Mouse (Mus musculus): ENCODE measurements around the gene Jak2. TPM values are rescaled to one million over a fixed set of nuclear protein-coding genes. Genes with fewer than 3 reads are reported as not detected.

Jak2 gene
- polyA plus RNA-seq, 1 experiment: 14.5 TPM

DNA sequence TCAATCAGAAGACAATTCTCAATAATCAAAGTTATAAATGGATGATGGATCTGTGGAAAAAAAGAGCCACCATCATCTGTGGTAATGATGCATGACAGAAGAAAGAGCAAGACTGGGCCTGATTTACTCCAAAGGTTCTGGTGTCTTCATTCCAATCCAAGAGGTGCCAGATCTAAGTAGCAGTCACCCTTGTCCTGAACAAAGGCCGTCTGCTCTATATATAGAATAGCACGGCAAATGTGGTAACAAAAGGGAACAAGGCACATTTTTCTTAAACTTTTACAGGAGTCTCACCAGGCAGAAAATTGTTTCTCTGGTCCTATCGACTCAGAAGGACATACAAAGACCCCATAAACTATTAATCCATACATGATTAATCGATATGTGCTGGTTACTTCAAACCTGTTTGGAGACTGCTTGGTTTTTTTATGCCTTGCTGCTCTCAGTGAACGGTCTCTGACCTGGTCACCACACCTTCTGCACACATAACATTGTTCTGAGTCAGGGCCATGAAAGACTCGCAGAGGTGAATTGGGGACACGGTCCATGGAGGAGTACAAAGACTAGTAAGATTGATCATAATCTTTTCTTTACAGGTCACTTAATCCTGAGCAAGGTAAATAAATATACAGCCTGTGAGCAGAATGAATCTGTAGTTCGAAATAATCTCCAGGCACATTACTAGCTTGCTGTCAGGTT, 35.7 kb upstream of the Jak2 start:
- Histone ChIP-seq H3K27ac (ENCODE audit: insufficient read depth, low read depth, low read length) (peak overlapping the region; percentile 84), H3K4me3 (ENCODE audit: low read depth, low read length) (no peak overlapping the region), H3K36me3 (ENCODE audit: control insufficient read depth, insufficient read depth, low read length) (no peaks in the 10 kb centered on the region), H3K27me3 (ENCODE audit: control insufficient read depth, insufficient read depth, low read length) (no peaks in the 10 kb centered on the region), H3K4me1 (ENCODE audit: control insufficient read depth, insufficient read depth, insufficient read length, low read length) (peaks cover 7% of the 10 kb centered on the region; the same call in 1 of the 2 replicates)
- TF ChIP-seq CTCF (IDR thresholded peaks at IDR 0.05; ENCODE audit: extremely low read depth, insufficient read length, insufficient replicate concordance, low read depth, low read length) (no peak), POLR2A (IDR thresholded peaks at IDR 0.05; ENCODE audit: low read depth, low read length) (no peak)
- WGBS: 29% methylated on average over 8 of the region's 8 CpGs

DNA sequence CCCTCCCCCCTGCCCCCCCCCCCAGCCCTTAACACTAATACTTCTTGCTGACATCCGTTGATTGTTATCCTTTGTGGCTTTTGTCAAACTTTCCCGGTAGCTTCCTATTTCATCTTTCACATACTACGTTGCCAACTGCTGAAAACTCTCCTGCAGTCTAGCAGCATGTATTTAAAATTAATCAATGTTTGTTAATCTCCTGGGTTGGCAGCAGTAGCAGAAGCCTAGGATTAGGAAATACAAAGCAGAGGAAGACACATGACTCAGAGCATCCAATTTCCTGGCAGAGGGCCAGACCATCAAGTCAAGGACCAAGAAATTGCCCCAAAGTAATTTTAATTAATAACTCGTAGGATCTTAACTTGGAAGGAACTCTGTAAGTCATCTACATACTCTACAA, 29.8 kb upstream of the Jak2 start:
- TF ChIP-seq POLR2A (IDR thresholded peaks at IDR 0.05; ENCODE audit: low read depth, low read length) (no peak), CTCF (IDR thresholded peaks at IDR 0.05; ENCODE audit: extremely low read depth, insufficient read length, insufficient replicate concordance, low read depth, low read length) (no peak)
- H3K36me3 ChIP-seq (ENCODE audit: control insufficient read depth, insufficient read depth, low read length): no peaks in the 10 kb centered on the region
- WGBS: 60% methylated on average over 4 of the region's 4 CpGs
- H3K4me1 ChIP-seq (ENCODE audit: control insufficient read depth, insufficient read depth, insufficient read length, low read length): peaks cover under 1% of the 10 kb centered on the region; the same call in 1 of the 2 replicates
- H3K27ac ChIP-seq (ENCODE audit: insufficient read depth, low read depth, low read length): no peak overlapping the region
- no peak overlapping the region for H3K4me3 ChIP-seq (ENCODE audit: low read depth, low read length)
- H3K27me3 ChIP-seq (ENCODE audit: control insufficient read depth, insufficient read depth, low read length): no peaks in the 10 kb centered on the region

DNA sequence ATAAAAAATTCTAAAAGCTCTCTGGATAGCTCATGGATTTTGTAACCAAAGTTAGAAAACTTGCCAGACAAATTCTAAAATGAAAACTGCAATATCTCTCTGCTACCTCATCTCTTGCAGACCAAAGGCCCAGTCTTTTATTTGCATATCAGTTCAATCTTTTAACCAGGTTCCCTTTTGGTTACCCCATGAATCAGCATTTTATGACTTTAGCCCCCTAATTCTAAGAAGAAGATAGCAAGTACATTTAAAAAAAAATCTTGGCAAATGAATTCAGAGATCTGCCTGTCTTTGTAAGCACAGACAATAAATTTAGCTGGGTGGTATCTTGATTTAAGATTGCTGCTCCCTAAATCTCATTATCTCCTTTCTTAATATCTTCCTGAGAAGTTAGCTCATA, 26.7 kb upstream of the Jak2 start:
- H3K4me1 ChIP-seq (ENCODE audit: control insufficient read depth, insufficient read depth, insufficient read length, low read length): 0 out of 2 replicates have a peak, but pooled peaks cover 2% of the 10 kb centered on the region
- H3K27me3 ChIP-seq (ENCODE audit: control insufficient read depth, insufficient read depth, low read length): no peaks in the 10 kb centered on the region
- no peak overlapping the region for H3K27ac ChIP-seq (ENCODE audit: insufficient read depth, low read depth, low read length)
- H3K4me3 ChIP-seq (ENCODE audit: low read depth, low read length): no peak overlapping the region
- TF ChIP-seq CTCF (IDR thresholded peaks at IDR 0.05; ENCODE audit: extremely low read depth, insufficient read length, insufficient replicate concordance, low read depth, low read length) (no peak), POLR2A (IDR thresholded peaks at IDR 0.05; ENCODE audit: low read depth, low read length) (no peak)
- H3K36me3 ChIP-seq (ENCODE audit: control insufficient read depth, insufficient read depth, low read length): no peaks in the 10 kb centered on the region

DNA sequence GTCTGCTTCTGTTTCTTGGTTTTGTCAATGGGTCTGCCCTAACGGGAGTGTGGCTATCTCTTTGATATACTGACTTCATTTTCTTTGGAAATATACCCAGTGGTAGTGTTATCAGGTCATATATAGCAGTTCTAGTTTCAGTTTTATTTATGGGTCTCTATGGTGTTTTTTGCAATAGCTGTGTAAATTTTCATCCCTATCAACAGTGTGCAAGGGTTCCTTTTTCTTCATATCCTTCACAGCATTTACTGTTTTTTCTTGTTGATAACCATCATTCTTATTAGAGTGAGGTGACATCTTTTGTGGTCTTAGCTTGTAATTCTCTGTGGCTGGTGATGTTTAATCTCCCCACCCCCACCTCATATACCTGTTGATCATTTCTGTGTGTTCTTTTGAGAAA, 24.6 kb upstream of the Jak2 start:
- 12% methylated on average over 1 of the region's 1 CpGs for WGBS
- no peak for TF ChIP-seq CTCF (IDR thresholded peaks at IDR 0.05; ENCODE audit: extremely low read depth, insufficient read length, insufficient replicate concordance, low read depth, low read length)
- TF ChIP-seq POLR2A (IDR thresholded peaks at IDR 0.05; ENCODE audit: low read depth, low read length): no peak
- Histone ChIP-seq H3K36me3 (ENCODE audit: control insufficient read depth, insufficient read depth, low read length) (no peaks in the 10 kb centered on the region), H3K4me1 (ENCODE audit: control insufficient read depth, insufficient read depth, insufficient read length, low read length) (0 out of 2 replicates have a peak, but pooled peaks cover 2% of the 10 kb centered on the region), H3K4me3 (ENCODE audit: low read depth, low read length) (no peak overlapping the region), H3K27ac (ENCODE audit: insufficient read depth, low read depth, low read length) (no peak overlapping the region), H3K27me3 (ENCODE audit: control insufficient read depth, insufficient read depth, low read length) (no peaks in the 10 kb centered on the region)

DNA sequence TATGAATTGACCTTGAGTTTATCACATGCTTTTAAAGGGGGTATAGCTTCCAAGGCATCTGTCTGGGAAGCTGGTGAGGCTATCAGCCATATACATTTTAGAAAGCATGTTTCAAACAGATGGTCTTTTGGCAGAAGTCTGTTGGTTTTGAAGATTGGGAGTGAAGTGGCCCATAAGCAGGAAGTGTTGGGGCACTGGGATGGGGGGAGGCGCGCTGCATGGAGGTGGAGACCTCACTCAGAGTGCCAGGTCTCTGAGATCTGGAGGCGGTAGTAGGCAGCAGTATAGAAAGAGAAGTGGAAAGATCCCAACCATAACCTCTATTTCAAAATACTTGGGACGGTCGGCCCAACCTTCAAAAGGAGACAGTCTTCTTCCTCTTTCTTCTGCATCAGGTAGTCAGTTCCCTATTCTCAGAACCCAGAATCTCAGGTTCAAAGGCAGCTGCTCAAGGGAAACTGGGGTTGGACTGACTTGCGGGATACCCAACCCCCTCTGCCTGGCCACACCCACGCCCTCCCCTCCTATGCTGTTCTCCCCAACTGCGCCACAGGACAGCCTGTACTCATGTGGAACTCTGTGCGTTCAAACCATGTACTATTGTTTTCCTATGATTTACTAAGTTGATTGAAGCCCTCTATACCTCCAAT, 23.6 kb upstream of the Jak2 start:
- H3K36me3 ChIP-seq (ENCODE audit: control insufficient read depth, insufficient read depth, low read length): no peaks in the 10 kb centered on the region
- TF ChIP-seq POLR2A (IDR thresholded peaks at IDR 0.05; ENCODE audit: low read depth, low read length) (no peak), CTCF (IDR thresholded peaks at IDR 0.05; ENCODE audit: extremely low read depth, insufficient read length, insufficient replicate concordance, low read depth, low read length) (no peak)
- H3K27ac ChIP-seq (ENCODE audit: insufficient read depth, low read depth, low read length): no peak overlapping the region
- peaks cover 6% of the 10 kb centered on the region; the same call in 1 of the 2 replicates for H3K4me1 ChIP-seq (ENCODE audit: control insufficient read depth, insufficient read depth, insufficient read length, low read length)
- 79% methylated on average over 9 of the region's 9 CpGs for WGBS
- no peak overlapping the region for H3K4me3 ChIP-seq (ENCODE audit: low read depth, low read length)
- H3K27me3 ChIP-seq (ENCODE audit: control insufficient read depth, insufficient read depth, low read length): no peaks in the 10 kb centered on the region

DNA sequence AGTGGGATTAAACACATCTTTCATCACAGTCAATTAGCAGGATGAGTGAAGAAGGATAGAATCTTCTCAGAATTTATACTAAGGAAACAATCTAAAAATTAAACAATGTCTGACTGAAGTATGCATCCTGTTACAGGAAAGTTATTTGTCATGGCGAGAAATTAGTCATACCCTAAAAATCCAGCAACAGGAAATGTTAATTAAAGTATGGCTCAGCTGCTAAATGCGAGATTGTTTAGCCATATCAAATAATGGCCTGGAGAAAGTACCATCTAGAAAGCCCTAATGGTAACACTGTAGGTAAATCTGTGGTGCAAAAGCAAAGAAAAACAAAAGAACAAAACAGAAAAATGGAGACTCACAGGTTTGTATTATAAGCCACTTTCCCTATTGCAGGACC, 22.6 kb upstream of the Jak2 start:
- TF ChIP-seq CTCF (IDR thresholded peaks at IDR 0.05; ENCODE audit: extremely low read depth, insufficient read length, insufficient replicate concordance, low read depth, low read length): no peak
- no peak for TF ChIP-seq POLR2A (IDR thresholded peaks at IDR 0.05; ENCODE audit: low read depth, low read length)
- WGBS: 59% methylated on average over 2 of the region's 2 CpGs

DNA sequence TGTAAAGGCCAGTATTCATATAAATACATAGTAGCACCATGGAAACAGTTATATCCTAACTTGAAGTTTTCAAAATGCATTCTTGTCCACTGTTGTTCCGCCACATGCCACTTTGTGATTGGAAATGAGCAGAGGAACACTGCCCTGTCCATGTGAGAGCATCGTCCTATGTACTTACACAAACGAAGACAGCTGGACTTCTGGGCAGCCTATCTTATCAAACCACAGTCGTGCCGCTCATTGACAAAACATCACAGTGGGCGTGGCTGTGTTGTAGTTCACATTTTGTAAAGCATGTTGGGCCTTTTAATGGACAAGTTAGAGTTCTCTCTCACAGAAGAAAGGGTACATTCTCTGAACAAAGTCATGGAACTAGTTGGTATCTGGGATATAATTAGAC, 18.9 kb upstream of the Jak2 start:
- 40% methylated on average over 6 of the region's 6 CpGs for WGBS
- Histone ChIP-seq H3K27me3 (ENCODE audit: control insufficient read depth, insufficient read depth, low read length) (no peaks in the 10 kb centered on the region), H3K36me3 (ENCODE audit: control insufficient read depth, insufficient read depth, low read length) (no peaks in the 10 kb centered on the region), H3K4me3 (ENCODE audit: low read depth, low read length) (no peak overlapping the region), H3K27ac (ENCODE audit: insufficient read depth, low read depth, low read length) (peak overlapping the region; percentile 64), H3K4me1 (ENCODE audit: control insufficient read depth, insufficient read depth, insufficient read length, low read length) (peaks cover 17% of the 10 kb centered on the region; the same call in 1 of the 2 replicates)
- TF ChIP-seq POLR2A (IDR thresholded peaks at IDR 0.05; ENCODE audit: low read depth, low read length): no peak
- no peak for TF ChIP-seq CTCF (IDR thresholded peaks at IDR 0.05; ENCODE audit: extremely low read depth, insufficient read length, insufficient replicate concordance, low read depth, low read length)

More for the DNA sequence above, 22.6 kb upstream of the Jak2 start:
- Histone ChIP-seq H3K4me1 (ENCODE audit: control insufficient read depth, insufficient read depth, insufficient read length, low read length) (peaks cover 8% of the 10 kb centered on the region; the same call in 1 of the 2 replicates), H3K27me3 (ENCODE audit: control insufficient read depth, insufficient read depth, low read length) (no peaks in the 10 kb centered on the region), H3K4me3 (ENCODE audit: low read depth, low read length) (no peak overlapping the region), H3K36me3 (ENCODE audit: control insufficient read depth, insufficient read depth, low read length) (no peaks in the 10 kb centered on the region), H3K27ac (ENCODE audit: insufficient read depth, low read depth, low read length) (no peak overlapping the region)
